Mouse (Mus musculus) stomach, postnatal 0 days (tissue): ENCODE results near the gene 4931406C07Rik. TPM values are rescaled to one million over a fixed set of nuclear protein-coding genes. Genes with fewer than 3 reads are reported as not detected.

Experiments used
- ATAC-seq: fragments of 200-750 bp; cut with Nextera tagmentation; 2 replicates; pipeline ENCODE4 v1.8.0; 2017; ENCODE audit not compliant: low FRiP score, low TSS enrichment
- DNase-seq: peaks from one replicate; pipeline ENCODE4 v3.0.0-alpha.2; 2016; ENCODE audit warnings: low spot score
- H3K27ac ChIP-seq: fragments of 300-500 bp; sonication (generic); replicated peaks from 2 replicates; pipeline ENCODE4 v1.5.1; 2014; ENCODE audit warnings: mild to moderate bottlenecking, control low read depth
- H3K27me3 ChIP-seq: fragments of 300-500 bp; sonication (generic); 2 replicates; pipeline ENCODE4 v1.6.1; 2014; ENCODE audit warnings: low read length; ENCODE audit not compliant: control insufficient read depth, insufficient read depth
- H3K36me3 ChIP-seq: fragments of 300-500 bp; sonication (generic); 2 replicates; pipeline ENCODE4 v1.6.1; 2014; ENCODE audit warnings: low read length, mixed read lengths; ENCODE audit not compliant: control insufficient read depth, insufficient read depth
- H3K4me1 ChIP-seq: fragments of 300-500 bp; sonication (generic); replicated peaks from 2 replicates; pipeline ENCODE4 v1.6.1; 2014; ENCODE audit warnings: antibody characterized with exemption; ENCODE audit not compliant: control insufficient read depth, insufficient read depth
- H3K4me2 ChIP-seq: fragments of 300-500 bp; sonication (generic); replicated peaks from 2 replicates; pipeline ENCODE4 v1.6.1; 2014; ENCODE audit warnings: low read depth, mild to moderate bottlenecking, control low read depth, moderate library complexity
- H3K4me3 ChIP-seq: fragments of 300-500 bp; sonication (generic); 2 replicates; pipeline ENCODE4 v1.5.1; 2014; ENCODE audit warnings: low read depth, low read length, control low read depth
- H3K9ac ChIP-seq: fragments of 300-500 bp; sonication (generic); 2 replicates; pipeline ENCODE4 v1.6.1; 2014; ENCODE audit warnings: mild to moderate bottlenecking, low read length, control low read depth, mixed read lengths
- H3K9me3 ChIP-seq: fragments of 300-500 bp; sonication (generic); 2 replicates; pipeline ENCODE4 v1.6.1; 2016; ENCODE audit warnings: low read length; ENCODE audit not compliant: control insufficient read depth
- CTCF ChIP-seq: IDR thresholded peaks from 2 replicates; pipeline ENCODE4 v1.5.1; 2016; ENCODE audit warnings: antibody characterized with exemption, low read depth, mild to moderate bottlenecking, moderate library complexity
- EP300 ChIP-seq: optimal IDR thresholded peaks from 2 replicates; pipeline ENCODE3; 2016; ENCODE audit warnings: antibody characterized with exemption
- WGBS: fragments of 180-500 bp; shearing (Covaris S2); extraction: QIAGEN DNeasy Blood & Tissue Kit; methylation state at CpG from one replicate; pipeline ENCODE4 v1.1.7; 2014; 5-methylcytosine and 5-hydroxymethylcytosine counted together
- polyA plus RNA-seq: library from polyadenylated mRNA; unstranded; fragments of >200 nt; fragmentation: Nextera tagmentation; extraction: Ambion mirVana; gene quantifications from 2 replicates; pipeline ENCODE4 v1.2.1, GENCODE M21; 2015

The 4931406C07Rik gene
- polyA plus RNA-seq, 1 experiment from 2014 or later: 6.7 TPM

- H3K27ac ChIP-seq: peak overlapping the region; percentile 24; the same call in 1 of the 2 replicates
- H3K4me1 ChIP-seq: no peaks in the 10 kb centered on the region
- H3K9me3 ChIP-seq: no peaks in the 10 kb centered on the region
- no peaks in the 10 kb centered on the region for H3K27me3 ChIP-seq
- DNase-seq (peak; percentile 68), ATAC-seq (peak; percentile 67)
- WGBS: 49% methylated on average over 14 of the region's 14 CpGs
- TF ChIP-seq EP300 (no peak), CTCF (no peak)
- H3K4me2 ChIP-seq: no peak overlapping the region
- no peak overlapping the region for H3K4me3 ChIP-seq
- H3K9ac ChIP-seq: no peak overlapping the region
- no peaks in the 10 kb centered on the region for H3K36me3 ChIP-seq
Observed at GRCm38 (mm10) chr9:15245319-15246075, 60.8 kb downstream of the 4931406C07Rik start.

- no peak for ATAC-seq
- Histone ChIP-seq H3K4me2 (no peak overlapping the region), H3K36me3 (no peaks in the 10 kb centered on the region), H3K9ac (no peak overlapping the region), H3K4me3 (no peak overlapping the region), H3K9me3 (no peaks in the 10 kb centered on the region), H3K27me3 (no peaks in the 10 kb centered on the region), H3K4me1 (no peaks in the 10 kb centered on the region; the same call in 1 of the 2 replicates), H3K27ac (peak overlapping the region; percentile 40; the same call in 1 of the 2 replicates)
- WGBS: 84% methylated on average over 1 of the region's 1 CpGs
- peak; percentile 14 for DNase-seq
- TF ChIP-seq EP300: no peak
- no peak for TF ChIP-seq CTCF
Observed at GRCm38 (mm10) chr9:15242130-15242529, 64.1 kb downstream of the 4931406C07Rik start.

DNA sequence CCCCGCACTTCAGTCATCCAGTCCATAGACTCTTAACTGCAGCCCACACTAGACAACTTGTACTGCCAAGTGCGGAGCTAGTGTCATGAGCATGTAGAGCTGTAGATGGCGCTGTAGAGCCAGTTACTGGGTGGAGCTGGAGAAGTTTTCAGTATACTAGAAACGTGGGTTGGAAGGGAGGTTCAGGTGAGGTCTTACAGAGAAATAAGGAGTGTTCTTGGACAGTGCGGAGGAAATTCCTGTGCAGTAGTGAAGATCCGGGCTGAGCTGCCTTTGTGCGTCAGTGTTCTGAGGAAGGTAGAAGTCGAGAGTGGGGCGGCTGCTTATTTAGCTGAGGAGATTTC lies 64.7 kb downstream of the 4931406C07Rik start:
- WGBS: 35% methylated on average over 9 of the region's 9 CpGs
- peak; percentile 90 for DNase-seq
- no peaks in the 10 kb centered on the region for H3K36me3 ChIP-seq
- no peaks in the 10 kb centered on the region for H3K9me3 ChIP-seq
- no peak overlapping the region for H3K4me3 ChIP-seq
- H3K4me1 ChIP-seq: no peaks in the 10 kb centered on the region; the same call in 1 of the 2 replicates
- no peaks in the 10 kb centered on the region for H3K27me3 ChIP-seq
- peak overlapping the region; percentile 20; the same call in 1 of the 2 replicates for H3K4me2 ChIP-seq
- peak; percentile 73 for ATAC-seq
- TF ChIP-seq EP300: no peak
- peak; percentile 86 for TF ChIP-seq CTCF
- 0 out of 2 replicates have a peak overlapping the region, but pooled peaks have one; percentile 70 for H3K27ac ChIP-seq
- no peak overlapping the region for H3K9ac ChIP-seq

DNA sequence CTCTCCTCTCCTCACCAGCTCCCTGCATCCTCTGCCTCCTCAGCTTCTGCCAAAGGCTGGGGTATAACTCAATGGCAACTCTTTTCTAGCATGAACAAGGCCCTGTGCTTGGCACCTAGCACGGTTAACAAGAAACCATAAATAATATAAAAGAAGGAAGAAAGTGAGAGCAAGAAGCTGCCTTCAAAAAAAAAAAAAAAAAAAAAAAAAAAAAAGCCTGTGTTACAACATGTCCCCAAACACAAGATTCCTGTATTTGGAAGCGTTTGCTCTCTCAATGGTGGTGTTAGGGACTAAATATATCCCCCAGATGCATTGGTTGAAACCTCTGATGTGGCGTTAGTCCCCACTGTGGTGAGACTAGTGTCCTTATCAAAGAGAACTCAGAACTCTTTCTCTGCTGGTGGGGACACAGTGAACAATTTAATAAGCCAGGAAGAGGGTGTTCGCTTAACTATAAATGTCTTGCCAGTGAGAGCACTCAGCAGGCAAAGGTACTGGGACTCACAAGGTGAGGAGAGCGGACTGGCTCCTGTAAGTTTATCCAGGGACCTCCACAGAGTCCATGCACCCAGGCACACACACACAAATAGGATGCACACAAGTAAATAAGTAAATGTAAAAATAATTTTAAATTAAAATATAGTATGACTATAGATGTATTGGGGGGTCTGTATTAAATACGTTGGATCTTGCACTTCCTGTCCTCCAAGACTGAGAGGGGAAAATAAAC lies 65.2 kb downstream of the 4931406C07Rik start:
- H3K4me1 ChIP-seq: no peaks in the 10 kb centered on the region; the same call in 1 of the 2 replicates
- no peaks in the 10 kb centered on the region for H3K27me3 ChIP-seq
- H3K4me3 ChIP-seq: no peak overlapping the region
- DNase-seq: peak; percentile 11
- no peak for ATAC-seq
- no peaks in the 10 kb centered on the region for H3K36me3 ChIP-seq
- no peak overlapping the region for H3K27ac ChIP-seq
- peak overlapping the region; percentile 86; the same call in 1 of the 2 replicates for H3K4me2 ChIP-seq
- TF ChIP-seq CTCF: no peak
- TF ChIP-seq EP300: no peak
- 61% methylated on average over 6 of the region's 6 CpGs for WGBS
- H3K9ac ChIP-seq: no peak overlapping the region; the same call in 1 of the 2 replicates
- no peaks in the 10 kb centered on the region for H3K9me3 ChIP-seq

DNA sequence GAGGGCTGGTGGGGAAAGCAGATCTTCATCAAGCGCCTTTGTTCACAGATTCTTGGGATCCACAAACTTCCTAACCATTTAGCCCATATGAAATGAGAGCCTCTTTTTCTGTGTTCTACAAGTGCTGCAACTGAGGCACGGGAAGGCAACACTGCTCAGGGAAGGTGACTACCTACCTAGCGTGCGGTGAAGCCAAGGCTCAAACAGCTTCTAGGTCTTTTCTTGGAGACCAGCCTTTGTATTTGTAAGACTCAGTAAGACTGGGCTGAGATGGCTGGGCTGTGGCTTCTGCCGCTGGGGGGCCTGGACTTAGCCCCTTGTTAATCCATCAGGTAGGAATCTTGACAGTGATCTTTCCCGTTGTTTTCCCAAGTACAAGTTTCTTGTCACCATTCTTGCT lies 66.2 kb downstream of the 4931406C07Rik start:
- no peaks in the 10 kb centered on the region; the same call in 1 of the 2 replicates for H3K4me1 ChIP-seq
- H3K36me3 ChIP-seq: no peaks in the 10 kb centered on the region
- H3K9me3 ChIP-seq: no peaks in the 10 kb centered on the region
- peak overlapping the region; percentile 52; the same call in 1 of the 2 replicates for H3K4me3 ChIP-seq
- no peak overlapping the region; the same call in 1 of the 2 replicates for H3K27ac ChIP-seq
- WGBS: 87% methylated on average over 6 of the region's 6 CpGs
- H3K9ac ChIP-seq: no peak overlapping the region
- DNase-seq (peak; percentile 11), ATAC-seq (no peak)
- H3K4me2 ChIP-seq: peak overlapping the region; percentile 86
- H3K27me3 ChIP-seq: no peaks in the 10 kb centered on the region
- TF ChIP-seq EP300 (no peak), CTCF (no peak)
